Comparison of ENCODE assay signal across 1 mouse cellular context in genomic region chr13:41605099-41606010, GRCm38 (mm10).
TF ChIP-seq lines count a peak whose summit lies in the region.

Gene Tmem170b (plus strand): TSS chr13:41605907.

TF ChIP-seq in CH12.LX, 34 proteins besides CTCF, POLR2A, EP300 and RAD21 (continued from another document):
- TF ChIP-seq ETS1 (conservative IDR thresholded peaks at IDR 0.05; ENCODE audit: low read depth, low read length) = no peak
- TF ChIP-seq HCFC1 (IDR thresholded peaks at IDR 0.05; ENCODE audit: low read depth, low read length) = peak; percentile 77
- TF ChIP-seq JUN (IDR thresholded peaks at IDR 0.05; ENCODE audit: insufficient read depth, low read depth, low read length) = no peak
- TF ChIP-seq BHLHE40 (IDR thresholded peaks at IDR 0.05; ENCODE audit: low read depth, low read length) = peak; percentile 54
- no peak for TF ChIP-seq GABPA (IDR thresholded peaks at IDR 0.05; ENCODE audit: insufficient replicate concordance, low read depth, low read length)
- peak; percentile 50 for TF ChIP-seq NELFE (IDR thresholded peaks at IDR 0.05; ENCODE audit: low read depth, low read length)
- peak; percentile 73; the same call in 1 of the 2 replicates for TF ChIP-seq CHD1 (IDR thresholded peaks at IDR 0.05; ENCODE audit: low read depth, low read length)
- TF ChIP-seq USF1 (IDR thresholded peaks at IDR 0.05; ENCODE audit: low read depth, low read length) = no peak
- peak; percentile 78 for TF ChIP-seq SIN3A (IDR thresholded peaks at IDR 0.05; ENCODE audit: low read length)
- no peak for TF ChIP-seq USF2 (conservative IDR thresholded peaks at IDR 0.05; ENCODE audit: low read depth, low read length)
